Mouse (Mus musculus): ENCODE results near the gene Crlf1.
A peak's percentile ranks its signal among the peaks of the same experiment; 100 is the strongest.

Crlf1 gene

GRCm38 (mm10) chr8:70538024-70538579 lies 45.1 kb downstream of the Crlf1 start:
- H3K9me3 ChIP-seq (ENCODE audit: low read length), result no peaks in the 10 kb centered on the region
- TF ChIP-seq CTCF (conservative IDR thresholded peaks at IDR 0.05; ENCODE audit: low read length) (no peak), NANOG (IDR thresholded peaks at IDR 0.05; ENCODE audit: borderline replicate concordance, low read length) (no peak), POU5F1 (IDR thresholded peaks at IDR 0.05; ENCODE audit: borderline replicate concordance, low read length) (no peak)
- H3K27me3 ChIP-seq (ENCODE audit: insufficient read depth, low read length), result no peaks in the 10 kb centered on the region

DNA sequence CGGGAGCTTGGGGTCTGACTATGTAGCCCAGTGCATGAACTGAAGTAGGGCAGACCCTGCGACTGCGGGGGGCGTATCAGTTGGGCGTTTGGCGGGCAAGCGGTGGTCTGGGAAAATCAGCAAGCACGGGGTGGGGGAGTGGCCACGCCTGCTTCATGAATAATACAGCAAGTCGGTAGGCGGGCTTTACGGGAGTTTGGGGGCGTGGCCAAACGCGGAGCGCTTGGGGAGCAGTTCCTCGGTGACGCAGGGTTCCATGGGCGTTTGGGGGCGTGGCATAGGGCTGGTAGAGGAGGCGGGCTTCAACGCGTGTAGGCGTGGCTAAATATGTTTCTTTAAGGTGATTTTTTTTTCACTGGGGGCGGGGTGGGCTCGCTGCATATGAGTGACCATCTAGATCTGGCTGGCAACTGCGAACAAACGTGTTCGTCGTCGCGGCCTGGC lies 45.7 kb downstream of the Crlf1 start:
- Histone ChIP-seq H3K27me3 (ENCODE audit: insufficient read depth, low read length) (no peaks in the 10 kb centered on the region), H3K36me3 (ENCODE audit: insufficient read depth, low read length) (peaks cover 59% of the 10 kb centered on the region), H3K4me3 (replicated peaks; ENCODE audit: low read length) (peak overlapping the region; percentile 98), H3K4me1 (replicated peaks; ENCODE audit: low read depth, low read length) (peaks cover 50% of the 10 kb centered on the region), H3K9me3 (ENCODE audit: low read length) (no peaks in the 10 kb centered on the region)
- TF ChIP-seq POU5F1 (IDR thresholded peaks at IDR 0.05; ENCODE audit: borderline replicate concordance, low read length), result no peak
- no peak for TF ChIP-seq CTCF (conservative IDR thresholded peaks at IDR 0.05; ENCODE audit: low read length)
- no peak for TF ChIP-seq NANOG (IDR thresholded peaks at IDR 0.05; ENCODE audit: borderline replicate concordance, low read length)

More at GRCm38 (mm10) chr8:70538024-70538579, 45.1 kb downstream of the Crlf1 start:
- Histone ChIP-seq H3K36me3 (ENCODE audit: insufficient read depth, low read length) (peaks cover 59% of the 10 kb centered on the region), H3K4me1 (replicated peaks; ENCODE audit: low read depth, low read length) (peaks cover 45% of the 10 kb centered on the region), H3K4me3 (replicated peaks; ENCODE audit: low read length) (peak overlapping the region; percentile 98)

- Histone ChIP-seq H3K27me3 (ENCODE audit: insufficient read depth, low read length) (no peaks in the 10 kb centered on the region), H3K4me1 (replicated peaks; ENCODE audit: low read depth, low read length) (peaks cover 53% of the 10 kb centered on the region), H3K4me3 (replicated peaks; ENCODE audit: low read length) (peak within 1 kb of the TSS; percentile 98), H3K36me3 (ENCODE audit: insufficient read depth, low read length) (peaks cover 59% of the 10 kb centered on the region), H3K9me3 (ENCODE audit: low read length) (no peaks in the 10 kb centered on the region)
- TF ChIP-seq POU5F1 (IDR thresholded peaks at IDR 0.05; ENCODE audit: borderline replicate concordance, low read length) (peak; percentile 99), NANOG (IDR thresholded peaks at IDR 0.05; ENCODE audit: borderline replicate concordance, low read length) (no peak)
Observed at GRCm38 (mm10) chr8:70539077-70539813, 46.3 kb downstream of the Crlf1 start, which contains the start of gene Ell. Ell (plus strand) TSS chr8:70539457.

GRCm38 (mm10) chr8:70540013-70540506 lies 47.1 kb downstream of the Crlf1 start:
- Histone ChIP-seq H3K4me3 (replicated peaks; ENCODE audit: low read length) (peak overlapping the region; percentile 98), H3K36me3 (ENCODE audit: insufficient read depth, low read length) (peaks cover 58% of the 10 kb centered on the region), H3K9me3 (ENCODE audit: low read length) (no peaks in the 10 kb centered on the region), H3K27me3 (ENCODE audit: insufficient read depth, low read length) (no peaks in the 10 kb centered on the region), H3K4me1 (replicated peaks; ENCODE audit: low read depth, low read length) (peaks cover 52% of the 10 kb centered on the region)
- TF ChIP-seq POU5F1 (IDR thresholded peaks at IDR 0.05; ENCODE audit: borderline replicate concordance, low read length), result no peak
- no peak for TF ChIP-seq NANOG (IDR thresholded peaks at IDR 0.05; ENCODE audit: borderline replicate concordance, low read length)
- TF ChIP-seq CTCF (conservative IDR thresholded peaks at IDR 0.05; ENCODE audit: low read length), result no peak

DNA sequence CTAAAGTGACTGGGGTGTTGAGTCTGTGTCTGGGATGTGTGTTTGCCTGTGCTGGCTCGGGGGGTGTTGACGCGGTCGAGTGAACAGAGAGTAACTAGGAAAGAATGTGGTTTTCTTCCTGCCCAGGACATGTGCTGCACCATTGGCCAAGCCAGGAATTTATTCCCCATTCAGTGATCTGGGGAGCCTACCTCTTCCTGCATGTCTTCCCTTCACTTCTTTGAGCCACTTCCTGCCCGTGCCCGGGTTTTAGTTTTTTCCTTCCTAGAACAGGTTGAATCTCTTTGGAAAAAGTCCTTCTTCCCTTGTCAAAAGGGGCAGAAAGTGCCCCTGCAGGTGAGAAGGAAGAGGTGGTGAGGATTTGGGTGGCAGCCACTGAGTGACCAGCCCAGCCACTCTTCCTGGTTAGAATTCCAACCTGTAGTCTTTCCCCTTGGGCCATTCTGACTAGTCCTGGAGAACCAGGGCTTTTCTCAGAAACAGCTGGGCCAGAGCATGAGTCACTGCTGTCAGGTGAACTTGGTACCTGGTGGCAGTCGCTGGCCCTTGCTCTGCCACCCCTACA lies 47.6 kb downstream of the Crlf1 start:
- Histone ChIP-seq H3K36me3 (ENCODE audit: insufficient read depth, low read length) (peaks cover 57% of the 10 kb centered on the region), H3K4me3 (replicated peaks; ENCODE audit: low read length) (peak overlapping the region; percentile 98), H3K9me3 (ENCODE audit: low read length) (no peaks in the 10 kb centered on the region), H3K27me3 (ENCODE audit: insufficient read depth, low read length) (no peaks in the 10 kb centered on the region), H3K4me1 (replicated peaks; ENCODE audit: low read depth, low read length) (peaks cover 56% of the 10 kb centered on the region)
- no peak for TF ChIP-seq NANOG (IDR thresholded peaks at IDR 0.05; ENCODE audit: borderline replicate concordance, low read length)

- Histone ChIP-seq H3K4me3 (replicated peaks; ENCODE audit: low read length) (peak overlapping the region; percentile 98), H3K9me3 (ENCODE audit: low read length) (no peaks in the 10 kb centered on the region), H3K4me1 (replicated peaks; ENCODE audit: low read depth, low read length) (peaks cover 61% of the 10 kb centered on the region), H3K36me3 (ENCODE audit: insufficient read depth, low read length) (peaks cover 57% of the 10 kb centered on the region), H3K27me3 (ENCODE audit: insufficient read depth, low read length) (no peaks in the 10 kb centered on the region)
- TF ChIP-seq NANOG (IDR thresholded peaks at IDR 0.05; ENCODE audit: borderline replicate concordance, low read length) (no peak), CTCF (conservative IDR thresholded peaks at IDR 0.05; ENCODE audit: low read length) (no peak), POU5F1 (IDR thresholded peaks at IDR 0.05; ENCODE audit: borderline replicate concordance, low read length) (no peak)
Observed at GRCm38 (mm10) chr8:70541081-70541480, 48.1 kb downstream of the Crlf1 start.

DNA sequence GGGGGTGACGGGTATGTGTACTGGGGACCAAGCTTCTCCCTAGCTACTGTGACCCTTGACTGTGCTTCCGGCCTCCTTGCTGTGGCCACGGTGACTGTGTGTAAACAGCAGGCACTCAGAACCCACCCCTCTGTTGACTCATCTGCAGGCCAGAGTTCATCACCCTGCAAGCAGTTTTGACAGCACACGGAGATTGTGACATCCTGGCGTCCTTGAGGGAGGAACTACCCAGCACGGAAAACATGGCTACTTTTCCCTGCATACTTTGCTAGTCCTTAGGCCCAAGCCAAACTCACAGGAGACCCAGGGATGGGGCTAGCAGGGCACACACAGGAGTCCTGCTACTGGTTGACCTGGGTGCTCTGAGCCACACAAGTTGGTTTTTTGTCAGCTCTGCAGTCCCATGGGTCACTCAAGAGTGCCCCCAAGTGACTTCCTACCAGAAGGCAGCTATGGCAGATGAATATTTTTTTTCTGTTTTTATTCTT lies 51.3 kb downstream of the Crlf1 start:
- peaks cover 60% of the 10 kb centered on the region for H3K36me3 ChIP-seq (ENCODE audit: insufficient read depth, low read length)
- H3K4me1 ChIP-seq (replicated peaks; ENCODE audit: low read depth, low read length), result peaks cover 74% of the 10 kb centered on the region
- no peaks in the 10 kb centered on the region for H3K27me3 ChIP-seq (ENCODE audit: insufficient read depth, low read length)
- no peak for TF ChIP-seq POU5F1 (IDR thresholded peaks at IDR 0.05; ENCODE audit: borderline replicate concordance, low read length)
- peak; percentile 36 for TF ChIP-seq CTCF (conservative IDR thresholded peaks at IDR 0.05; ENCODE audit: low read length)
- H3K9me3 ChIP-seq (ENCODE audit: low read length), result no peaks in the 10 kb centered on the region
- no peak overlapping the region for H3K4me3 ChIP-seq (replicated peaks; ENCODE audit: low read length)

- H3K4me1 ChIP-seq (replicated peaks; ENCODE audit: low read depth, low read length), result peaks cover 59% of the 10 kb centered on the region
- H3K9me3 ChIP-seq (ENCODE audit: low read length), result no peaks in the 10 kb centered on the region
- H3K4me3 ChIP-seq (replicated peaks; ENCODE audit: low read length), result no peak overlapping the region
- H3K27me3 ChIP-seq (ENCODE audit: insufficient read depth, low read length), result no peaks in the 10 kb centered on the region
- peaks cover 60% of the 10 kb centered on the region for H3K36me3 ChIP-seq (ENCODE audit: insufficient read depth, low read length)
- TF ChIP-seq POU5F1 (IDR thresholded peaks at IDR 0.05; ENCODE audit: borderline replicate concordance, low read length) (no peak), CTCF (conservative IDR thresholded peaks at IDR 0.05; ENCODE audit: low read length) (no peak), NANOG (IDR thresholded peaks at IDR 0.05; ENCODE audit: borderline replicate concordance, low read length) (no peak)
Observed at GRCm38 (mm10) chr8:70546412-70546811, 53.5 kb downstream of the Crlf1 start.

Data from E14TG2a.4 (cell line).